Mouse (Mus musculus): ENCODE data around the gene Cks1b. TPM values are rescaled to one million over a fixed set of nuclear protein-coding genes. Genes with fewer than 3 reads are reported as not detected.

The Cks1b gene
- total RNA-seq, 2 experiments from 2014 or later: 1.8 to 2.5 TPM

DNA sequence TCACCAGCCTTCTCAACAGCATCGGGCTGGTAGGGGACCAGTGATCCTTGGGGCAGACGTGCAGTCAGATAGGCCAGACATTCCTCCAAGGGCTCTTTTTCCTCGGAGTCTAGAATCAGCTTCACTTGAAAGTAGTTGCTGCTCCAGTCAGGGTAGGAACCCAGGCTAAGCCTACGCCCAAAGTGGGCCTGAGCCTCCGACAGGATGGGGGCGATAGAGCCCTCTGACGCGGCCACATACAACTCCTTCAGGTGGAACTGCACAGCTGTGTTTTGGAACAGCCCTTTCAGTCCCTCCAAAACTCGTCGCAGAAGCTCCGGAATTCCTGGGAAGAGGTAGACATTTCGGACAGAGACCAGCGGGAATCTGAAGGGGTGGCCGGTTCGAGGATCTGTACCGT lies 9.7 kb downstream of the Cks1b start:
- DNase-seq: peak; percentile 20
- no peak overlapping the region for H3K27ac ChIP-seq
- H3K4me3 ChIP-seq: no peak overlapping the region
- TF ChIP-seq CTCF (IDR thresholded peaks at IDR 0.05): no peak
- intact Hi-C loops (cut with DNase I): no loop called here

GRCm38 (mm10) chr3:89406887-89407286 lies 11.3 kb downstream of the Cks1b start:
- intact Hi-C loops (cut with DNase I): no loop called here
- peak; percentile 77 for DNase-seq
- H3K4me3 ChIP-seq: no peak overlapping the region
- no peak for TF ChIP-seq CTCF (IDR thresholded peaks at IDR 0.05)
- peak overlapping the region; percentile 78 for H3K27ac ChIP-seq

- Histone ChIP-seq H3K27ac (no peak within 1 kb of the TSS), H3K4me3 (no peak within 1 kb of the TSS)
- TF ChIP-seq CTCF (IDR thresholded peaks at IDR 0.05): no peak
- intact Hi-C loops (cut with DNase I): no loop called here
- peak; percentile 14 for DNase-seq
Measured at GRCm38 (mm10) chr3:89402693-89403092, 15.5 kb downstream of the Cks1b start, which contains the start of gene Lenep. Lenep (minus strand) TSS chr3:89402793.

GRCm38 (mm10) chr3:89401329-89401728 lies 16.9 kb downstream of the Cks1b start:
- TF ChIP-seq CTCF (IDR thresholded peaks at IDR 0.05): no peak
- Histone ChIP-seq H3K27ac (no peak overlapping the region), H3K4me3 (no peak overlapping the region)
- intact Hi-C loops (cut with DNase I): no loop called here
- no peak for DNase-seq

DNA sequence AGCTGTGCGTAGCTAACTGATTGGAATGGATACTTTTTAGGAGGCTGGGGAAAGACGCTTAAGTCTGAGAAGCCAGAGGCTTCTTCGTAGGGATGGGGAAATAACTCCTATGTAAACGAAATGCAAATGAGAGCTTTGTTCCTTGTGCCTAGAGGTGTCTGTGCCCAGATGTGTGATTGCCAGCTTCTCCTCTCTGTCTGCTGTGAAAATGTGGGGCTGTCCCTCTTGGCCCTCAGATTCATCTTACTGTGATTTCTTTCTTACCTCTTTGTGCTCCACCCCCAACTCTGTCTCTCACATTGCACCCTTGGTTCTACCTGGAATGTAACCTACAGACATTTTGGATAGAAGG lies 21.6 kb downstream of the Cks1b start:
- DNase-seq: no peak
- Histone ChIP-seq H3K4me3 (peak overlapping the region; percentile 82), H3K27ac (peak overlapping the region; percentile 95)
- intact Hi-C loops (cut with DNase I): loop anchor here (2.0 to 5.0 kb wide), 2 partner anchors 14 to 91 kb away; partner anchors contain the start of gene Flad1
- TF ChIP-seq CTCF (IDR thresholded peaks at IDR 0.05): no peak

- H3K4me3 ChIP-seq: peak overlapping the region; percentile 82
- peak overlapping the region; percentile 95 for H3K27ac ChIP-seq
- peak; percentile 91 for TF ChIP-seq CTCF (IDR thresholded peaks at IDR 0.05)
- intact Hi-C loops (cut with DNase I): loop anchor here (2.0 to 5.0 kb wide), 3 partner anchors 15 to 91 kb away; partner anchors contain the start of genes Flad1 and Pygo2
- DNase-seq: peak; percentile 79
Measured at GRCm38 (mm10) chr3:89395806-89396653, 22.2 kb downstream of the Cks1b start.

GRCm38 (mm10) chr3:89395419-89395805 lies 22.8 kb downstream of the Cks1b start:
- DNase-seq: peak; percentile 53
- H3K4me3 ChIP-seq: peak overlapping the region; percentile 82
- intact Hi-C loops (cut with DNase I): loop anchor here (2.0 to 5.0 kb wide), 2 partner anchors 35 to 92 kb away; partner anchors contain the start of gene Pygo2

DNA sequence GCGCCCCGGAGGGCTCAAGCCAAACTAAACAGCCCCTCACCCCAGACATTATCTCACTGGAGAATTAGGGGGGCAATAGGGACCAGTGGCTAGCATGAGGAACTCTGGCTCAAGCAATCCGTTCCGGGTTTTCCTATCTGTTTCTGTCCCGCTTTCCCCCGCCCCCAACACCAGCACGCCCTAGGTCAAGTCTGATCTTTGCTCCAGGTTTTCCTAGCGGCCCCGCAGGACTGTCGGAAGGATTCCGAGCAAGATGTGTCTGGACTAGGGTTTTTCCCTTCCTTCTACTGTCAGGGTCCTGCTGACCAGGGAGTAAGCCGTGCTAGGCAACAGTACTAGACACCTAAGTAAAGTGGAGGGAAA lies 23.3 kb downstream of the Cks1b start:
- DNase-seq: peak; percentile 91
- H3K4me3 ChIP-seq: peak overlapping the region; percentile 82
- TF ChIP-seq CTCF (IDR thresholded peaks at IDR 0.05): no peak
- H3K27ac ChIP-seq: peak overlapping the region; percentile 95
- intact Hi-C loops (cut with DNase I): loop anchor here (2.0 to 5.0 kb wide), 2 partner anchors 36 to 92 kb away; partner anchors contain the start of gene Pygo2

More at GRCm38 (mm10) chr3:89395419-89395805, 22.8 kb downstream of the Cks1b start:
- no peak for TF ChIP-seq CTCF (IDR thresholded peaks at IDR 0.05)
- H3K27ac ChIP-seq: peak overlapping the region; percentile 95

DNA sequence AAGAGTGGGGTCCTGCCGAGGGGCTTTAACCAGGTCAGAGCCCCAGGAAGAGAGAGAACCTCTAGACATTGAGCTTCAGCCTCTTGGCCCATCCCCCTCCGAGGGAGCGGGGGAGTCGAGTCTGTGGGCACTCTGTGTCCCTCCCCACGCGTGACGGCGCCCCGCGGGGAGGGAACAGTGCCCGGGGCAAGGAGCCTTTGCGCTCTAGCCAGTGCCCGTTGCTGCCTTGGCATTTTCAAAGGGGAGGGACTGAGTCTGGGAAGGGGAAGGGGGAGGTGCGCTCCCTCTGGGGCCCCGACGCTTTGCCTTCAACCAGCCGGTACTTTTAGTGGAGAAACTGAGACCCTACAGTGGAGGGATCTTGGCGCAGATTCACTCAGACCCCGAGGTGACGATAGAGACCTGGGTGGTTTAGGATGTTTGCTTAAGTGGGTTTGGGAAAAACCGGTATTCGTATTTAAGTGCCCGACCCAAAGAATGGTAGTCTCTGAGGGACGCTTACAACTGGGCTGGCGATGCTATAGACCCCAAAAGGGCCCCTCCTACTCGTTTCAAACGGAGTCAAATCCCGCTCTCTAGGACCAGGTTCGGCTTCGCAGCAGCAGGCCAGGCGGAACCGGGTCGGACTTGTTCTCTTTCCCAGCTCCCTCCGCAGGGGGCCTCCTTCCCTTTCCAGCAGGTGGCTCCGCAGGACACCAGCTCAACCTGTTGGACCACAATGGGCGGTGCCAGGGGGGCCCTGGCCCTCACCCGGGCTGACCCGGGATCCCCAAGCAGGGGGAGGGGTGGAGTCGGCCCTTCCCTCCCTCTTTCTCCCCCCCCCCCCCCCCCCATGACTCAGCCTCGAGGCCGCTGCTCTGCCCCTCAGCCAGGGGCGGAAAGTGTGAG lies 23.9 kb downstream of the Cks1b start, which contains the start of gene Zbtb7b:
Gene Zbtb7b (minus strand): TSS at position 771 of the 888 bp plus-strand sequence.
- intact Hi-C loops (cut with DNase I): loop anchor here (2.0 kb wide), 1 partner anchor 37 kb away; the partner anchor contains the start of gene Pygo2
- peak within 1 kb of the TSS; percentile 82 for H3K4me3 ChIP-seq
- peak; percentile 47 for TF ChIP-seq CTCF (IDR thresholded peaks at IDR 0.05)
- DNase-seq: peak; percentile 93
- peak within 1 kb of the TSS; percentile 95 for H3K27ac ChIP-seq

DNA sequence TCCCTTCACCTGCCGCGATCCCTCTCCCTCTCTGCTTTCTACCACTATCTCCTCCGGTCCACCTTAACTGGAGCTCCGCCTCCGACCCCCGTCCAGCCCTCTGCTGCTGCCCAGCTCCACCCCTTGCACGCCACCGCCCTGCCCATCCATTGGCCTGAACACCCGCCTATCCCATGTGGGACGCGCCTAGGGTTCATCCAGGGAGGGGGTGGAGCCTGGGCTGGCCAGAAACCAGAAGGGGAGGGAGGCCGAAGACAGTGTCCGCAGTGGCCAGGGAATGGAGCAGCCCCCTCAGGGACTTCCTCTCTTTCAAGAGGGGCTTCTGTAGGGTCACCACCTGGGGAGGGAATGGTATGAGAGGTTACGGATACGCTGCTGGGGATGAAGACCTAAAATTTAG lies 24.6 kb downstream of the Cks1b start:
- Histone ChIP-seq H3K4me3 (peak overlapping the region; percentile 82), H3K27ac (peak overlapping the region; percentile 95)
- peak; percentile 100 for DNase-seq
- intact Hi-C loops (cut with DNase I): loop anchor here (2.0 kb wide), 1 partner anchor 37 kb away; the partner anchor contains the start of gene Pygo2
- TF ChIP-seq CTCF (IDR thresholded peaks at IDR 0.05): no peak

DNA sequence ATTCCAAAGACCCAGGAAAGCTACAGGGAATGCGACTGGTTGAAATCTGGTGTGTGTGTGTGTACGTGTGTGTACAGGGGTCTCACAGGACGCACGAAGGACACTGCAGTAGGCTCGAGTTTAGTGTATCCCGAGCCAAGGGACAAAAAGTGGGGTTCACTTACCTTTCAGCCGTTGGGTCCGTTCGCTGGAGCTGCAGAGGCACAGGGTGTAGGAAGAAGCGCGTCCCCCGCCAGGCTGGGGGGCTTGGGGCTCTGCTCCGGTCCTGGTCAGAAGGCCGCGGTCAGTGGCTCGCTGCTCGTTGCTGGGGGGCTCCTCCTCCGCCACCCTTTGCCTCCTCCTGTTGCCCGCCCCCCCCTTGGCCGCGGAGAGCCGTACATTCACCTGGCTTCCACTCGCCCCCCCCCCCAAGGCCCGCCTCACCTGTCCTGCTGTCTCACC lies 25.3 kb downstream of the Cks1b start:
- Histone ChIP-seq H3K4me3 (peak overlapping the region; percentile 82), H3K27ac (peak overlapping the region; percentile 95)
- DNase-seq: peak; percentile 73
- intact Hi-C loops (cut with DNase I): no loop called here
- no peak for TF ChIP-seq CTCF (IDR thresholded peaks at IDR 0.05)

Measured in gastrocnemius, adult 2 months (tissue).